Comparison of ENCODE assay signal across 19 mouse cellular contexts in the genomic region with DNA sequence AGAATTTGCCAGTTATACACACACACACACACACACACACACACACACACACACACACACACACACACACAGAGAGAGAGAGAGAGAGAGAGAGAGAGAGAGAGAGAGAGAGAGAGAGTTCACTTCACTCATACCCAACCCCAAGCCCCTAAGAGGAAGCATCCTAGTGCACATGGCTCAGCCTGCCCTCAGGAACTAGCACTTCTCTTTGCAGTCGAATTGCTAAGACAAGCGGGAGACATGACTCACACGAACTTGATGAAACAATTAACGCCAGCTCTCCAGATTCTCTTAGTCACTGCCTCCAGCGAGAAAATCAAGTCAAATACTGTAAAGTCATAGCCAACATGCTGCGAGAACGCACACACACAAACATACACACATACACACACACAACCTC. TPM values are rescaled to one million over a fixed set of nuclear protein-coding genes. Genes with fewer than 3 reads are reported as not detected.
DNase-seq lines count a peak whose midpoint lies in the region; ATAC-seq and TF ChIP-seq lines count a peak whose summit lies in the region.
"Had no signal": no experiment of that assay in that cellular context is flagged by ENCODE, and none has a peak within 500 bp of the region (broad histone marks: within the 10 kb centered on the region; RNA-seq: fewer than 3 reads in every experiment).

No protein-coding gene starts in this region.

- no peak overlapping the region for H3K9ac ChIP-seq in CH12.LX (ENCODE audit: insufficient read depth, low read depth)
- H3K9ac ChIP-seq: embryonic facial prominence, embryonic 12.5 days; forebrain, embryonic 15.5 days; hindbrain, embryonic 13.5 days; limb, embryonic 15.5 days; liver, postnatal 0 days had no signal

- H3K27ac ChIP-seq in CH12.LX (ENCODE audit: insufficient read depth, low read depth): peak overlapping the region; percentile 74
- H3K27ac ChIP-seq: embryonic facial prominence, embryonic 12.5 days; forebrain, embryonic 15.5 days; heart, adult 2 months; hindbrain, embryonic 13.5 days; limb, embryonic 15.5 days had no signal

- H3K27me3 ChIP-seq in CH12.LX (replicated peaks): no peaks in the 10 kb centered on the region
- H3K27me3 ChIP-seq: embryonic facial prominence, embryonic 12.5 days; forebrain, embryonic 15.5 days; hindbrain, embryonic 13.5 days; limb, embryonic 15.5 days had no signal

- H3K4me1 ChIP-seq in CH12.LX (ENCODE audit: control insufficient read depth in 1 of 2, insufficient read depth in 2 of 2): peaks cover 51 to 97% of the 10 kb centered on the region in 2 experiments

- DNase-seq in lung, postnatal 14 days: peak; percentile 12
- DNase-seq in lung, adult 18-20 months: no peak
- peak; percentile 68 for DNase-seq in CH12.LX (ENCODE audit: extremely low read depth)
- peak; percentile 60 for DNase-seq in c-Kit-positive CD71-negative TER-119-negative erythroid progenitor cells, embryonic 14.5 days (ENCODE audit: low read depth)
- no peak for DNase-seq in c-Kit-positive CD71-positive TER-119-positive erythroid progenitor cells, embryonic 14.5 days (ENCODE audit: low spot score)
- no peak for DNase-seq in adrenal gland, adult 8-10 months
- DNase-seq in cerebellum, postnatal 25 days: no peak
- DNase-seq: adrenal gland, postnatal 36 days; cerebellum, adult 18-20 months; heart, adult 2 months; kidney, adult 9 months; kidney, postnatal 4 days; liver, postnatal 0 days; thymus, adult 18-20 months had no signal

- H3K36me3 ChIP-seq in CH12.LX (replicated peaks in 1 of 2; ENCODE audit: control insufficient read depth in 1 of 2, insufficient read depth in 1 of 2, low read length in 1 of 2): peaks cover 0 to 36% of the 10 kb centered on the region in 2 experiments
- H3K36me3 ChIP-seq: embryonic facial prominence, embryonic 12.5 days; forebrain, embryonic 15.5 days; hindbrain, embryonic 13.5 days; limb, embryonic 15.5 days had no signal

- dilution Hi-C loops in CH12.LX (cut with MboI; ENCODE audit: extremely low pct_ligation_motif_present, extremely low pct_unique_long_range_greater_than_20kb, low sequenced_read_pairs): no loop called here

- TF ChIP-seq EP300 in CH12.LX (IDR thresholded peaks at IDR 0.05; ENCODE audit: low read length): no peak

- H3K4me2 ChIP-seq in CH12.LX (ENCODE audit: insufficient read depth, low read depth, poor library complexity, severe bottlenecking): 0 out of 2 replicates have a peak overlapping the region, but pooled peaks have one; percentile 62
- H3K4me2 ChIP-seq: embryonic facial prominence, embryonic 12.5 days; forebrain, embryonic 15.5 days; hindbrain, embryonic 13.5 days; limb, embryonic 15.5 days had no signal

- no peak for TF ChIP-seq CTCF in CH12.LX (conservative IDR thresholded peaks at IDR 0.05 in 1 of 2, IDR thresholded peaks at IDR 0.05 in 1 of 2; ENCODE audit: low read depth in 2 of 2, low read length in 2 of 2)

- no peak for TF ChIP-seq RAD21 in CH12.LX (IDR thresholded peaks at IDR 0.05; ENCODE audit: low read depth, low read length)

- in situ Hi-C loops in CH12.LX (cut with MboI; ENCODE audit: low pct_ligation_motif_present, low pct_unique_long_range_greater_than_20kb, low sequenced_read_pairs): no loop called here

- TF ChIP-seq POLR2A in CH12.LX (IDR thresholded peaks at IDR 0.05; ENCODE audit: low read depth, low read length): no peak

- peaks cover 46% of the 10 kb centered on the region for H3K79me2 ChIP-seq in CH12.LX (replicated peaks; ENCODE audit: control insufficient read depth, extremely low read depth, insufficient read depth, poor library complexity, severe bottlenecking)

- ATAC-seq in neutrophil, adult 5-6 weeks (ENCODE audit: extremely low read depth, insufficient number of reproducible peaks, low FRiP score, poor library complexity, severe bottlenecking): peak; percentile 55; the same call in 1 of the 2 replicates
- ATAC-seq: forebrain, embryonic 15.5 days; liver, postnatal 0 days had no signal

- H3K4me3 ChIP-seq in CH12.LX (replicated peaks in 1 of 3; ENCODE audit: low read depth in 2 of 3, low read length in 2 of 3, poor library complexity in 1 of 3): peak overlapping the region in 1 of 3 experiments; percentile 38
- H3K4me3 ChIP-seq: embryonic facial prominence, embryonic 12.5 days; forebrain, embryonic 15.5 days; heart, adult 2 months; hindbrain, embryonic 13.5 days; limb, embryonic 15.5 days had no signal

- no peaks in the 10 kb centered on the region for H3K9me3 ChIP-seq in CH12.LX (replicated peaks; ENCODE audit: low read length)
- H3K9me3 ChIP-seq: embryonic facial prominence, embryonic 12.5 days; forebrain, embryonic 15.5 days; hindbrain, embryonic 13.5 days; limb, embryonic 15.5 days had no signal

TF ChIP-seq in CH12.LX, 34 proteins besides CTCF, POLR2A, EP300 and RAD21:
- TF ChIP-seq MXI1 (IDR thresholded peaks at IDR 0.05; ENCODE audit: low read depth, low read length): 0 out of 2 replicates have a peak, but pooled peaks have one; percentile 25
- no peak for TF ChIP-seq ZNF384 (IDR thresholded peaks at IDR 0.05; ENCODE audit: low read depth, low read length)
- no peak for TF ChIP-seq UBTF (IDR thresholded peaks at IDR 0.05; ENCODE audit: low read depth, low read length)
- no peak for TF ChIP-seq RCOR1 (conservative IDR thresholded peaks at IDR 0.05; ENCODE audit: low read depth, low read length)
- TF ChIP-seq MAX (IDR thresholded peaks at IDR 0.05; ENCODE audit: low read length): peak; percentile 52
- 0 out of 2 replicates have a peak, but pooled peaks have one; percentile 26 for TF ChIP-seq CHD1 (IDR thresholded peaks at IDR 0.05; ENCODE audit: low read depth, low read length)
- TF ChIP-seq ZKSCAN1 (IDR thresholded peaks at IDR 0.05; ENCODE audit: borderline replicate concordance, low read depth, low read length): no peak
- TF ChIP-seq GABPA (IDR thresholded peaks at IDR 0.05; ENCODE audit: insufficient replicate concordance, low read depth, low read length): no peak
- peak; percentile 18; the same call in 1 of the 2 replicates for TF ChIP-seq ETS1 (conservative IDR thresholded peaks at IDR 0.05; ENCODE audit: low read depth, low read length)
- no peak for TF ChIP-seq CHD2 (IDR thresholded peaks at IDR 0.05; ENCODE audit: low read length)
- TF ChIP-seq HCFC1 (IDR thresholded peaks at IDR 0.05; ENCODE audit: low read depth, low read length): 0 out of 2 replicates have a peak, but pooled peaks have one; percentile 10
- TF ChIP-seq KAT2A (IDR thresholded peaks at IDR 0.05; ENCODE audit: insufficient replicate concordance, low read length): no peak
- TF ChIP-seq MYC (IDR thresholded peaks at IDR 0.05; ENCODE audit: low read depth, low read length): no peak
- no peak for TF ChIP-seq NELFE (IDR thresholded peaks at IDR 0.05; ENCODE audit: low read depth, low read length)

RNA-seq across cellular contexts. Expression of a gene that starts 53.0 kb away (rescaled TPM):
- 13.1 and 13.6 TPM in 2 replicates for total RNA-seq in CH12.LX (2012; rRNA removed)
- 8.0 and 8.2 TPM in 2 replicates for total RNA-seq in CH12.LX (2014; rRNA removed)
- 9.3 and 9.7 TPM in 2 replicates for polyA plus RNA-seq in CH12.LX (2012; ENCODE audit: insufficient read length, low read depth)
- 22.9 and 23.2 TPM in 2 replicates for total RNA-seq in neutrophil, adult 5-6 weeks (2017)
- 10 to 100 TPM; 32.0 to 59.9 (median 48.1) TPM for total RNA-seq in adrenal gland, adult 8-10 months (2022)

Comparison
In these comparisons a context has a peak if more than half of its experiments do, and no peak if none do; other contexts are left out.
1. DNase-seq: peak in lung, postnatal 14 days (single experiment), CH12.LX (single experiment) and c-Kit-positive CD71-negative TER-119-negative erythroid progenitor cells, embryonic 14.5 days (single experiment); none in lung, adult 18-20 months (0 of 2), c-Kit-positive CD71-positive TER-119-positive erythroid progenitor cells, embryonic 14.5 days (single experiment), adrenal gland, adult 8-10 months (single experiment) and cerebellum, postnatal 25 days (0 of 2).